Mouse (Mus musculus): ENCODE measurements around the gene Gbgt1. TPM values are rescaled to one million over a fixed set of nuclear protein-coding genes. Genes with fewer than 3 reads are reported as not detected.

Gbgt1 gene
- polyA plus RNA-seq, 1 experiment = not detected

DNA sequence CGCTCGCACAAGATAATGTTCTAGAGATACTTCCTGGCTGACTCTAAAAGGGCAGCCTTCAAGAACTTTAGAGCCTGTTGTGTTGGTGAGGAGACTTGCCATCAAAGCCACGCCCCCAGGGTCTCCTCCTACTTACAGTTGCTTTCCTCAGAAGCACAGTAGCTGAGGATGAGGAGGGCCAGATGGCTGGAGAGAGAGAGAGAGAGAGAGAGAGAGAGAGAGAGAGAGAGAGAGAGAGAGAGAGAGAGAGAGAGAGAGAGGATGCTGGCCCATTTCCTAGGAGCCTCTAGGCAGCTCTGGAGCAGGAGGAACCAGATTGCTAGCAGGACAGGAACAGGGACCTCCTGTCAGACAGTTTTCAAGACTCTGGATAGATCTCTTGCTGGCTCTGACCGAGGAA lies 39.5 kb downstream of the Gbgt1 start:
- no peak overlapping the region for H3K27ac ChIP-seq (ENCODE audit: control insufficient read depth, insufficient read depth, low read depth, low read length, poor library complexity)
- WGBS = 66% methylated on average over 4 of the region's 4 CpGs
- peaks cover 10% of the 10 kb centered on the region for H3K4me1 ChIP-seq (ENCODE audit: control insufficient read depth, insufficient read depth, low read length)
- H3K4me3 ChIP-seq (replicated peaks; ENCODE audit: control insufficient read depth, low read depth, low read length) = no peak overlapping the region
- TF ChIP-seq CTCF (IDR thresholded peaks at IDR 0.05; ENCODE audit: control insufficient read depth, insufficient read depth, low read length) = no peak
- no peak for TF ChIP-seq POLR2A (IDR thresholded peaks at IDR 0.05; ENCODE audit: borderline replicate concordance, control insufficient read depth, low read depth, low read length)

DNA sequence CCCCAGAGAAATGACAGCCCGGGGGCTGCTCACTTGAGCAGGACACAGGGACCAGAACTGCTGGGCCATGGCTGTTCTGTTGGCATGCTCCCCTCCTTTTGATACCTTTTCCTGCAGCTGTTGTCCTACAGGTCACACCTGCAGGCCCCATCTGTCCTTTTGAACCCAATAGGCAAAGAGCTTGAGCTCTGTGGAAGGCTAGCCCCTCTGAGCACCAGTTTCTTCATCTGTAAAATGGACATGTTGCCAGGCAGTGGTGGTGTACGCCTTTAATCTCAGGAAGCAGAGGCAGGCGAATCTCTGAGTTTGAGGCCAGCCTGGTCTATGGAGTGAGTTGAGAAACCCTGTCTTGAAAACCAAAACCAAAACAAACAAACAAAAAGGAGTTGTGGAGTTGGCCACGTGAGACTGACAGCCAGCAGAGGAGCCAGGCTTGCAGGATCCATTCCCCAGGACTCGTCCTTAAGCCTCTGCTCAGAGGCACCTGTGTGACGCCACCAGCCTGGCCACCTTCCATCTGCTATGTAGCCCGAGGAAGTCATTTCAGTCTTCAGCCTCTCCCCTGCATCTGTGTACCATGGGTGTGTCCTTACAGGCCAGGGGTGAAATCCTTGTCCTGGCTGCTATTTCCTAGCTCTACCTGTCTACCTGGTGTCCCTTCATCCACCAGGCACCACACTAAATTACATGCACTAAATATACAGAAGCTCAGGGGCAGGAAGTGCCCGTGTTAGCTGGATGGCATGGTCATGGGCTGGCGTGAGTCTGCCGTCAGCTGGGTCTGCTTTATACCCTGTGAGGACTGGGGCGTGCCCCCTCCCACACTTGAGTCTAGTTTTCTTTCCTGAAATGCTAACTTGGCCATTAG lies 40.3 kb downstream of the Gbgt1 start:
- no peak for TF ChIP-seq POLR2A (IDR thresholded peaks at IDR 0.05; ENCODE audit: borderline replicate concordance, control insufficient read depth, low read depth, low read length)
- TF ChIP-seq CTCF (IDR thresholded peaks at IDR 0.05; ENCODE audit: control insufficient read depth, insufficient read depth, low read length) = no peak
- H3K4me1 ChIP-seq (ENCODE audit: control insufficient read depth, insufficient read depth, low read length) = peaks cover 10% of the 10 kb centered on the region
- WGBS = 63% methylated on average over 11 of the region's 11 CpGs
- no peak overlapping the region for H3K27ac ChIP-seq (ENCODE audit: control insufficient read depth, insufficient read depth, low read depth, low read length, poor library complexity)
- no peak overlapping the region for H3K4me3 ChIP-seq (replicated peaks; ENCODE audit: control insufficient read depth, low read depth, low read length)

DNA sequence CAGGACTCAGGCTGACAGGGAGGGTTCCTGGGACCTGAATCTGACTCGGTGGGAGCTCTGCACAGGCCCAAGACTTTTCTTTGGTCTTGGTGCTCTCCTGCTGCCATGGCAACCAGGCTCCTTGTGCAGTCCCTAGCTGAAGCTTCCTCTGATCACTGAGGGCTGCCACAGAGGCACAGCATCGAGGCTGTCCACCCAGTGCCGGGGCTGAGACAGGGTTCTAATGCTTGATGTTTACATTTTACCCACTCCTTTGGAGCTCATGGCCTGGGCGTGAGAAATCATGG lies 40.9 kb downstream of the Gbgt1 start:
- Histone ChIP-seq H3K4me1 (ENCODE audit: control insufficient read depth, insufficient read depth, low read length) (peaks cover 10% of the 10 kb centered on the region), H3K4me3 (replicated peaks; ENCODE audit: control insufficient read depth, low read depth, low read length) (no peak overlapping the region), H3K27ac (ENCODE audit: control insufficient read depth, insufficient read depth, low read depth, low read length, poor library complexity) (no peak overlapping the region)
- WGBS = 53% methylated on average over 4 of the region's 4 CpGs
- TF ChIP-seq POLR2A (IDR thresholded peaks at IDR 0.05; ENCODE audit: borderline replicate concordance, control insufficient read depth, low read depth, low read length) (no peak), CTCF (IDR thresholded peaks at IDR 0.05; ENCODE audit: control insufficient read depth, insufficient read depth, low read length) (no peak)

DNA sequence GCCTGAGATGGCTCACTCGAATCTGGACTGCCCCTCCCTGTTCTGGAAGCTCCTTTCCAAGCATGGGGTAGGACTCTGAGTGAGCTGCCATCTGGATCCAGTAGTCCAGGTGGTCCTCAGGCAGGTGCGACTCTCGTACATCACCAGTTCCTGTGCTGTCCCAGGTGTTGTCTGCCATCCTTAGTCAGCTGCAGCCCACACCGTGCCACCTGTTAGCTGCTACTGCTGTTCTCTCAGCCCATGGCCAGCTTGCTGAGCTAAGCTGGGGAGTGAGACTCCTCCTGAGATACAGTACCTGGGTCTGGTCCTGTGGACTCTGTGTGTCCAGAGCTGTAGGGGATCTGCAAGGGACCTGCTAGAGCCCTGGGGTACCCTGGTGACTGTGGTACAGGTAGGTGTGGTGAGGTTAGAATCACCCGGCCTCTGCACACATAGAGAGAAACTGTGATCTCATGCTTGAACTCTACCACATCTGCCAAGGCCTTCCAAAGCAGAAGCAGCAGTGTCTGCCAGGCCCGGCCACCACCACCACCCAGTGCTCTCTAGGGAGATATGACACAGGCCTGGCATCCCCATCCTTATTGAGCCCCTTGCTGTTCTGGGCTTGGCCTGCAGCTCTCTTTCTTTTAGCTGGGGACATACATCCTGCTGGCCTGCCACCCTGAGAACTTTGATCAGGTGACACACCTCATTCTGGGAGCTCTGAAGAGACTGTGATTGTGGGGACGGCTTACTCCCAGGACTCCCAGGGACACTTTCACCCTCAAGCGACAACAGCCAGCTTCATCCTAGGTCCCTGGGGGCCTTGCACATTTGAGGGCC lies 41.5 kb downstream of the Gbgt1 start:
- Histone ChIP-seq H3K4me1 (ENCODE audit: control insufficient read depth, insufficient read depth, low read length) (peaks cover 9% of the 10 kb centered on the region), H3K4me3 (replicated peaks; ENCODE audit: control insufficient read depth, low read depth, low read length) (no peak overlapping the region), H3K27ac (ENCODE audit: control insufficient read depth, insufficient read depth, low read depth, low read length, poor library complexity) (no peak overlapping the region)
- TF ChIP-seq POLR2A (IDR thresholded peaks at IDR 0.05; ENCODE audit: borderline replicate concordance, control insufficient read depth, low read depth, low read length) (no peak), CTCF (IDR thresholded peaks at IDR 0.05; ENCODE audit: control insufficient read depth, insufficient read depth, low read length) (no peak)
- 71% methylated on average over 8 of the region's 8 CpGs for WGBS

DNA sequence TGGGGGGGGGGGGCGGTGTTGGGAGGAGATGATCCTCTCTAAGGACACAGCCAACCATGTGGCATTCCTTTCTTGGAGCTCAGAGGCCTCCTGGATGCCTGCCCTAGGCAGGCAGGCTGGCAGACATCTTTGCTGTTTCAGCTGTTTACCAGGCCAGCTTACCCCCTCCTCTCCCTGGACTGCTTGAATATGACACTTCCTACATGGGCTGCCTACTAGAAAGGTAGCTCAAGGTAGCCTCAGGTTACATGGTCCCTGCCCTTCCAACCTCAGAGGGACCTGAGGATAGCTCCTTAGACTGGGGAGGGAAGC lies 42.1 kb downstream of the Gbgt1 start:
- 80% methylated on average over 1 of the region's 1 CpGs for WGBS
- TF ChIP-seq CTCF (IDR thresholded peaks at IDR 0.05; ENCODE audit: control insufficient read depth, insufficient read depth, low read length) = no peak
- TF ChIP-seq POLR2A (IDR thresholded peaks at IDR 0.05; ENCODE audit: borderline replicate concordance, control insufficient read depth, low read depth, low read length) = no peak
- Histone ChIP-seq H3K4me1 (ENCODE audit: control insufficient read depth, insufficient read depth, low read length) (peaks cover 9% of the 10 kb centered on the region), H3K4me3 (replicated peaks; ENCODE audit: control insufficient read depth, low read depth, low read length) (no peak overlapping the region), H3K27ac (ENCODE audit: control insufficient read depth, insufficient read depth, low read depth, low read length, poor library complexity) (no peak overlapping the region)

DNA sequence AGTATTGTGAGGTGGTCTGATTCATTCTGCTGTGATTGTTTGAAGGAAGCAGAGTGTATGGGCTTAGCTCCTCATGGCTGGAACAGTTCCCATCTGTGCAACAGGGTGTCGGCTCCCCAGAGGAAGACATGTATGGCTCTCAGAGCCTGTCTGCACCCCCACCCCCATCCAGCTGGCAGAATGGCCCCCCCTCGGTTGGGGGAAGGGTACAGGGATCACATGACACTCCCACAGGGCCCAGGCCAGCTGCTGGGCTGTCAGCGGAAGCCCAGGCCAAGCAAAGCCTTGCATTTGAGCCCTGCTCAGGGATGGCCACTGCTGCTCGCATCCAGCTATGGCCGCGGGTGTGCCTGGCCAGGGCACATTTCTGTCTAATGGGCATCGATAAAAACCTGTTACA lies 42.5 kb downstream of the Gbgt1 start:
- Histone ChIP-seq H3K4me1 (ENCODE audit: control insufficient read depth, insufficient read depth, low read length) (peaks cover 9% of the 10 kb centered on the region), H3K27ac (ENCODE audit: control insufficient read depth, insufficient read depth, low read depth, low read length, poor library complexity) (peak overlapping the region; percentile 23), H3K4me3 (replicated peaks; ENCODE audit: control insufficient read depth, low read depth, low read length) (no peak overlapping the region)
- TF ChIP-seq POLR2A (IDR thresholded peaks at IDR 0.05; ENCODE audit: borderline replicate concordance, control insufficient read depth, low read depth, low read length) (no peak), CTCF (IDR thresholded peaks at IDR 0.05; ENCODE audit: control insufficient read depth, insufficient read depth, low read length) (no peak)
- 47% methylated on average over 7 of the region's 7 CpGs for WGBS

DNA sequence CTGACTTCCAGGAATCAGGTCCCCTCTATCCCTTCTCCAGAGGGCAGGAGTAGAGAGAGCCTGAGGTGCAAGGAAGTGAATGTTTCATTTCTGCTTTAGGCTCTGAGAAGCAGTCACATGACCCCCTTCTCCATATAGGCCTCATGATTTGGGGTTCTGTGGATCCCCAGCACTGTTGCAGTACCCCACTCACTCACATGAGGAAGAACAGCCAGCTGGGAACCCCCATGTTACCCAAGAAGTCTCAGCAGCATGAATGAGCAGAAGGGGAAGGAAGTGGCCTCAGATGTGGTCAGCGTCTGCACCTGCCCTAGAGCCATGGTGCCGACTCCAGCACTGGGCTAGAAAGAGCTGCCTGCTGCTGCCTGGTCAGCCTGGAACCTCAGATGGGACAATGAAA lies 43.3 kb downstream of the Gbgt1 start:
- H3K4me1 ChIP-seq (ENCODE audit: control insufficient read depth, insufficient read depth, low read length) = peaks cover 9% of the 10 kb centered on the region
- TF ChIP-seq CTCF (IDR thresholded peaks at IDR 0.05; ENCODE audit: control insufficient read depth, insufficient read depth, low read length) (no peak), POLR2A (IDR thresholded peaks at IDR 0.05; ENCODE audit: borderline replicate concordance, control insufficient read depth, low read depth, low read length) (no peak)
- H3K4me3 ChIP-seq (replicated peaks; ENCODE audit: control insufficient read depth, low read depth, low read length) = no peak overlapping the region
- peak overlapping the region; percentile 23; the same call in 1 of the 2 replicates for H3K27ac ChIP-seq (ENCODE audit: control insufficient read depth, insufficient read depth, low read depth, low read length, poor library complexity)
- WGBS = 4% methylated on average over 2 of the region's 2 CpGs

DNA sequence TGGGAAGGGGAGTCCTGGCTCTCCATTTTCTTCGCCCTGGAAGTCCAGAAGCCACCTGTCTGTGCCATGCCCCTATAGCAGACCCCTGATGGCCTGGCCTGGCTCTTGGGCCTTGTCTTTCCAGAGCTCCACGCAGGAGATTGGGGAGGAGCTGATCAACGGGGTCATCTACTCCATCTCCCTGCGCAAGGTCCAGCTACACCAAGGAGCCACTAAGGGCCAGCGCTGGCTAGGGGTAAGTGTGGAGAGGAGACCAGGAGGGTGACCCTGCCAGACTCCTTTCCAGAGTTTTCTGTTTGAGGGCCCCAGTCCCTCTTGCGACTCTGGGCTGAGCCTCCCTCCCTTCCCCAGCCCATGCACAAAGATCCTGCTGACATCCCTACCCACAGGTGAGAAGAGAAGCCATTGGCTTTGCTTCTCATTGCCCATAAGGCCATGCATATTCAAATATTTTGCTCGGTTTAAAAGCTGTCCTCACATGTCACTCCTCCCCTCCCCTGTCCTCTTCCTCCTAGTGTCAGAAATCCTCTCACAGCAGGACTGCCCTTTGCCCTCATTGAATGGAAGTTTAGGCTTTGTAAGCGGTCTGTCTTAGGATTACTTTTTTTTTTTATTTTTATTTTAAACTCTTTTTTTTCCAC lies 44.0 kb downstream of the Gbgt1 start:
- peaks cover 9% of the 10 kb centered on the region for H3K4me1 ChIP-seq (ENCODE audit: control insufficient read depth, insufficient read depth, low read length)
- no peak overlapping the region for H3K27ac ChIP-seq (ENCODE audit: control insufficient read depth, insufficient read depth, low read depth, low read length, poor library complexity)
- 64% methylated on average over 8 of the region's 8 CpGs for WGBS
- no peak overlapping the region for H3K4me3 ChIP-seq (replicated peaks; ENCODE audit: control insufficient read depth, low read depth, low read length)
- TF ChIP-seq POLR2A (IDR thresholded peaks at IDR 0.05; ENCODE audit: borderline replicate concordance, control insufficient read depth, low read depth, low read length) (no peak), CTCF (IDR thresholded peaks at IDR 0.05; ENCODE audit: control insufficient read depth, insufficient read depth, low read length) (no peak)

Data from bone marrow, adult 2 months (tissue).